Mouse (Mus musculus) limb, embryonic 14.5 days (tissue): ENCODE data around the gene Fh1. TPM values are rescaled to one million over a fixed set of nuclear protein-coding genes. Genes with fewer than 3 reads are reported as not detected.

Experiments used
- ATAC-seq: fragments of 200-750 bp; cut with Nextera tagmentation; 2 replicates; pipeline ENCODE4 v1.8.0; 2017; ENCODE audit warnings: low read depth, moderate number of reproducible peaks, moderate TSS enrichment; ENCODE audit not compliant: low FRiP score
- DNase-seq: peaks from one replicate; pipeline ENCODE4 v3.0.0-alpha.2; 2015; ENCODE audit warnings: low spot score
- H3K27ac ChIP-seq: fragments of 300-500 bp; sonication (generic); replicated peaks from 2 replicates; pipeline ENCODE4 v1.5.1; 2014; ENCODE audit warnings: low read depth, mild to moderate bottlenecking, low read length, moderate library complexity, mixed read lengths
- H3K27me3 ChIP-seq: fragments of 300-500 bp; sonication (generic); 2 replicates; pipeline ENCODE4 v1.6.1; 2014; ENCODE audit warnings: low read length, mixed read lengths; ENCODE audit not compliant: control insufficient read depth, insufficient read depth
- H3K36me3 ChIP-seq: fragments of 300-500 bp; sonication (generic); 2 replicates; pipeline ENCODE4 v1.6.1; 2014; ENCODE audit warnings: mild to moderate bottlenecking, low read length, moderate library complexity, mixed read lengths; ENCODE audit not compliant: control insufficient read depth, insufficient read depth
- H3K4me1 ChIP-seq: fragments of 300-500 bp; sonication (generic); 2 replicates; pipeline ENCODE4 v1.6.1; 2014; ENCODE audit warnings: antibody characterized with exemption, low read length, mixed read lengths; ENCODE audit not compliant: control insufficient read depth, insufficient read depth
- H3K4me2 ChIP-seq: fragments of 300-500 bp; sonication (generic); replicated peaks from 2 replicates; pipeline ENCODE4 v1.6.1; 2014; ENCODE audit warnings: low read depth, mild to moderate bottlenecking, low read length, moderate library complexity; ENCODE audit not compliant: severe bottlenecking
- H3K4me3 ChIP-seq: fragments of 300-500 bp; sonication (generic); replicated peaks from 2 replicates; pipeline ENCODE4 v1.5.1; 2014; ENCODE audit warnings: low read length
- H3K9ac ChIP-seq: fragments of 300-500 bp; sonication (generic); 2 replicates; pipeline ENCODE4 v1.6.1; 2014; ENCODE audit warnings: mild to moderate bottlenecking, low read depth, low read length, moderate library complexity; ENCODE audit not compliant: severe bottlenecking
- H3K9me3 ChIP-seq: fragments of 300-500 bp; sonication (generic); 2 replicates; pipeline ENCODE4 v1.6.1; 2016; ENCODE audit warnings: low read length; ENCODE audit not compliant: control insufficient read depth
- POLR2A ChIP-seq: fragments of 200-500 bp; IDR thresholded peaks from 2 replicates; pipeline ENCODE4 v1.8.0; 2012; ENCODE audit warnings: inconsistent platforms, mild to moderate bottlenecking, moderate library complexity, borderline replicate concordance; ENCODE audit not compliant: insufficient read depth, insufficient read length; ENCODE audit errors: extremely low read depth
- WGBS: fragments of 180-500 bp; shearing (Covaris S2); extraction: QIAGEN DNeasy Blood & Tissue Kit; methylation state at CpG from one replicate; pipeline ENCODE4 v1.1.7; 2014; 5-methylcytosine and 5-hydroxymethylcytosine counted together
- polyA plus RNA-seq, 2 experiments: library from polyadenylated mRNA; depleted of rRNA in 1 of 2; stranded (reverse) in 1 of 2; unstranded in 1 of 2; fragments of >200 nt; fragmentation: Nextera tagmentation in 1 of 2; extraction: Ambion mirVana in 1 of 2; gene quantifications; 2 replicates each; pipeline versions ENCODE4 v1.2.1 to v1.2.3; 2012 to 2014

The Fh1 gene
- polyA plus RNA-seq, 2 experiments: 85.1 to 113 TPM

GRCm38 (mm10) chr1:175623656-175624055, 1.8 kb downstream of the Fh1 start:
- ATAC-seq: no peak
- H3K9me3 ChIP-seq: no peaks in the 10 kb centered on the region
- H3K4me3 ChIP-seq: no peak overlapping the region
- peaks cover 9% of the 10 kb centered on the region for H3K36me3 ChIP-seq
- peaks cover 6% of the 10 kb centered on the region for H3K4me1 ChIP-seq
- no peaks in the 10 kb centered on the region for H3K27me3 ChIP-seq
- DNase-seq: no peak
- no peak overlapping the region for H3K4me2 ChIP-seq
- TF ChIP-seq POLR2A: no peak
- 85% methylated on average over 6 of the region's 6 CpGs for WGBS
- no peak overlapping the region for H3K9ac ChIP-seq
- H3K27ac ChIP-seq: no peak overlapping the region

- Histone ChIP-seq H3K9ac (no peak within 1 kb of the TSS), H3K36me3 (peaks cover 39% of the 10 kb centered on the region), H3K27ac (no peak within 1 kb of the TSS), H3K4me1 (peaks cover 6% of the 10 kb centered on the region), H3K4me2 (no peak within 1 kb of the TSS), H3K9me3 (no peaks in the 10 kb centered on the region), H3K27me3 (no peaks in the 10 kb centered on the region), H3K4me3 (no peak within 1 kb of the TSS)
- TF ChIP-seq POLR2A: no peak
- WGBS: 93% methylated on average over 13 of the region's 13 CpGs
- no peak for DNase-seq
- ATAC-seq: no peak
These were observed 5.5 kb downstream of the Fh1 start, which contains the start of gene Kmo for GRCm38 (mm10) chr1:175619814-175620431. Gene Kmo, plus strand, starts transcription at chr1:175620381.

- Histone ChIP-seq H3K27me3 (no peaks in the 10 kb centered on the region), H3K9ac (no peak overlapping the region), H3K9me3 (no peaks in the 10 kb centered on the region), H3K36me3 (peaks cover 68% of the 10 kb centered on the region), H3K4me1 (no peaks in the 10 kb centered on the region), H3K27ac (no peak overlapping the region), H3K4me2 (no peak overlapping the region), H3K4me3 (no peak overlapping the region)
- ATAC-seq (no peak), DNase-seq (no peak)
- 90% methylated on average over 9 of the region's 9 CpGs for WGBS
- TF ChIP-seq POLR2A: no peak
These were observed 10.4 kb downstream of the Fh1 start for GRCm38 (mm10) chr1:175614992-175615391.

GRCm38 (mm10) chr1:175608708-175609107, 16.7 kb downstream of the Fh1 start:
- H3K27me3 ChIP-seq: no peaks in the 10 kb centered on the region
- WGBS: 96% methylated on average over 3 of the region's 3 CpGs
- DNase-seq (no peak), ATAC-seq (no peak)
- no peak overlapping the region for H3K9ac ChIP-seq
- no peak for TF ChIP-seq POLR2A
- peaks cover 69% of the 10 kb centered on the region for H3K36me3 ChIP-seq
- no peaks in the 10 kb centered on the region for H3K9me3 ChIP-seq
- no peak overlapping the region for H3K4me3 ChIP-seq
- no peaks in the 10 kb centered on the region for H3K4me1 ChIP-seq
- no peak overlapping the region for H3K4me2 ChIP-seq
- H3K27ac ChIP-seq: no peak overlapping the region

GRCm38 (mm10) chr1:175607838-175608585, 17.4 kb downstream of the Fh1 start:
- 95% methylated on average over 18 of the region's 18 CpGs for WGBS
- H3K27ac ChIP-seq: no peak overlapping the region

More at GRCm38 (mm10) chr1:175607838-175608585, 17.4 kb downstream of the Fh1 start:
- Histone ChIP-seq H3K27me3 (no peaks in the 10 kb centered on the region), H3K9ac (no peak overlapping the region), H3K9me3 (no peaks in the 10 kb centered on the region), H3K36me3 (peaks cover 69% of the 10 kb centered on the region), H3K4me1 (no peaks in the 10 kb centered on the region), H3K4me2 (no peak overlapping the region), H3K4me3 (no peak overlapping the region)
- ATAC-seq: no peak
- TF ChIP-seq POLR2A: no peak
- DNase-seq: no peak
